Mouse (Mus musculus) mouse trophoblast stem cell (cell line): ENCODE results near the gene Zfp445.
"Not testable (repeated sequence)": the region's sequence is repeated elsewhere in the genome, so short reads cannot be mapped to it uniquely, and the experiment has no call there.

Experiments used
- in situ Hi-C, 2 experiments: fragments of 300-500 bp; cut with MseI, MboI; formaldehyde crosslinking; loops; 2 replicates in 1 of 2; 3 replicates in 1 of 2; pipeline ENCODE4 v1.15.1; 2025

Gene Zfp445

DNA sequence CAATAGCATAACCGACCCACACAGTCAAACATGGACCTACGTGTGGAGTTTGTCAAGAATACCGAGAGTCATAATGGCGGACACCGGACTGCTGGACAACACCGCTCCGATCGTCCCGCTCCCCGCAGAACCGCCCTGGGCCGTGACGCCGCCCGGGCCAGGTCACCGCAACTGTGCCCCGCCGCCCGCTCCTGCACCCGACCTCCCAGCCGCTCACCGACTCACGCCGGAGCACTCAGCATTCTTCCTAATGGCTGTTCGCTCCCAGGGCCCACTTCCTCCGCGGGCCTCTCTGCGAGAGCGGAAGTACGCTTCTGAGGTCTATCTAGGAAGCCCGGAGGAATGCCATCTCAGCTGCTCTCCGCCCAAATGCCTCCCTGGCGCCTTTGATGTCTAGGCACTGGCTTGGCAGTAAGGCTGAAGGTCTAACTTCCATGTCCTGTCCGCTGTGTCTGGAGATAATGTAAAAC, at the start of gene Zfp445:
TSS of gene Zfp445 (minus strand) at position 310 of the 470 bp plus-strand sequence.
- in situ Hi-C loops: no loop called here

DNA sequence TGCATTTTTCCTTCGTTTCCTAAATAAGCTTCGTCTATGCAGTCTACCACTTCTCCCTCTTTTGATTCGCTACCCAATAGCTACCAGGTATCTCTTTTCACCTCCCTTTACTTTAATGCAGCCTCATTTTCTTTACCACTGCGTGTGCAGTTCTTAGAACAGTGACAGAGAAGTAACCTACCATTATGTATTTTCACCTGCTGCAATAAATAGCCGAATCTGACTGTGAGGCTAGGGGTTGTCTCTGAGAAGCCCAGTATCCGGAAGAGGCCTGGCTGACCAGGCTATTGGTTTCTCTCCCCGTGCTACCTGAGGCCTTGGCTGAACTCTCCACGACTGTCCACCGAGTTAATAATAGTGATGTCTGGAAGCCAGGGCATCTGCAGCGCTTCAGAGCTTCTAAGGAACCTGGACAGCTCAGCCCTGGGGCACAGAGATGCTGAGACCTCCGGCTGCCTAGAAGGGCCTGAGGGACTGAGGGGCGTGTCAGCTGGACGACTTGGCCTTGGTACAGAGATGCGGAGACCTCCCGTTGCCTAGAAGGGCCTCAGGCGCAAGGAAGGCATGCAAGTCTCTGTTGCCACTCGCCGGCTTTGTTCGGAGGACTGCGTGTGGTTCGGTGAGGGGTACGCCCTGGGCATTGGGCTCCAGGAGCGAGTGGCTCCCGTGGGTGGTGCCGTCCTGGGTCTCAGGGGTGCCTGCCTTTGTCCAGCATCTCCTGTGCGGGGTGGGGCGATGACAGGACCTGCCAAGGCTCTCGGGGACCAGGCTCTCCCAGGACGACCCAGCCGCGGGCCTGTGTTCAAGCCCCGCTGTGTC, 37.1 kb upstream of the Zfp445 start:
- in situ Hi-C loops: no loop called here

DNA sequence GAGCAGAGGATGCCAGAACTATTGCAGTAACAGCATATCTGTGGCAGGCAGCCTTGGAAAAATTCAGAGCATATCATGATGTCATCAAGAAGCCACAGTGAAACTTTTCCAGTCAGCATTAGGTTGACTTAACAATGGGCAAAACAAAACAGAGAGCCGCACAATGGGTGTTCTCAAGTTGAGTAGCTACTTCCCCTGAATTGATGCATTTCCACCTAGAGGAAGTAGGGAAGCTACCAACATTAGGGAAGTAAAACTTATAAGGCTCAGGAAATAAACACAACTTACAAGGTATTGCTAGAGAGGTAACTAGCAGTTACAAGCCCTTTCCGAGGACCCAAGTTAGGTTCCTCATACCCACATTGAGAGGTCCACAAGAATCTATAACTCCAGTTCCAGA, 35.2 kb upstream of the Zfp445 start:
- in situ Hi-C loops: no loop called here

DNA sequence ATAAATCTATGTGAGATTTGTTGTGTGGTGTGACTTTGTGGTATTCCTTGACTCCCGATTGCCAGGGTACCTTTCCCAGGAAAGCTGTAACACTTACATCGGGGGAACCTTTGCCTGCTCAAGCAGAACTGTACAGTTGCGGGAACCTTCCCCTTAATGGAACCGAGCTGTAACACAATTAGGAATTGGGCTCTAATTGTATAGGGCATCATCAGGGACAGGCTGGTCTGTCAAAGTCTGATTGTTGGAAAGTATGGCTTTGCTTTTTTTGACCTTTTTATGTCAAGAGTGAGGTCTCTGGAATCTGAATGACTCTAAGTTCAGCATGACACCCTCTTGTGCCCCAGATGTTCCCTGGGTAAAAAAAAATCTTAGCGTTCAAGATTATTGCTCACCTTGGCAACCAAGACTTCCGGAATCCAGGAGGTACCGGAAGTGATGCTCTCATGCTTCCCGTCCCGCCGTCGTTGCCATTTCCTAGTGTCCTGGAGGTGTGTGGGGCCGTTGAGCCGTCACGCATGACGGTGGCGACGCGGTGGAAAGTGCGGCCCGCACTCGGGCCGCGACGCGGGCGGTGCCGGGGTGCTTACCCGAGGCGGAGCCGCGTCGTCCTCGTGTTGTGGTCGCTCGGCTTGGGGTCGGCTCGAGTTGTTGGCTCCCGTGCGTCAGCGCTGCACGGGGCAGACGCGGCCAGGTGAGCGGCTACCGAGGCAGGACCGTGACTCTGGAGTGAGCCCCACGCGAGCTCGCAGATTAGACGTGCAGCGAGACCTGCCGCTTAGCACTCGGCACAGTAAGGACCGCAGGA, 20.8 kb upstream of the Zfp445 start:
- in situ Hi-C loops: no loop called here

DNA sequence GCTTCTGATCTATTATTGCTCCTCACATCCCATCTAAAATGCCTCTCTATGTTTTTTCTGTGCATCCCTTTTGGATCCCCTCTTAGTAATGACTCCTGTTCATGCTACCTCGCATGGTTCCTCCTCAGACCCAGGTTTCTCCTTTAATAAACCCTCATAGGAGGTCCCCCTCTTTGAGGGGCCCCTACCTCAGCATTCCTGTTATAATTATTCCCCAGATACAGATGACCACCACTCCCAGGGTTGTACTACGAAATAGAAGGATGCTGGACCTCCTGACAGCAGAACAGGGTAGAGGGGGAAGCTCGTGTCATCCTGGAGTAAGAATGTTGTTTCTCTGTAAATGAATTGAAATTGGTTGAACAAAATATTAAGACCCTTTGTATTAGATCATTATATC, 19.6 kb upstream of the Zfp445 start, which contains the start of gene Zkscan7:
TSS of gene Zkscan7 (plus strand) at position 301 of the 400 bp plus-strand sequence.
- in situ Hi-C loops: no loop called here

DNA sequence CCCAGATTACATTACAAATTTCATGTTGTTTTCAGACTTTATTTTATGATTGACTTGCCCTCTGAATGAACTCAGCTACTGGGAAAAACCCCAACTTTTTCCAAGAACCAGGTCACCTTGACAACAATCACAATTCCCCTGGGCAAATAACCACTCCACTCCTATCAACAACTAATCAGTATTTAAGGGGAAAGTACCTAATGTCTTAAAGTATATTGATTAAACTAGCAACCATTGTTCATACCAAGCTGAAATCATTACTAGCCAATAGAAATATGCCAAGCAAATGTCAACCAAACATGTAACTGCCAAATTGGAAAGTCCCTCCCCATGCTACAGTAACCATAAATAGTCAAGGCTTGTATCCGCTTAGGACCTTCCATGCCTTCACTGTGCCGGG, 9.3 kb upstream of the Zfp445 start:
- in situ Hi-C loops: no loop called here

DNA sequence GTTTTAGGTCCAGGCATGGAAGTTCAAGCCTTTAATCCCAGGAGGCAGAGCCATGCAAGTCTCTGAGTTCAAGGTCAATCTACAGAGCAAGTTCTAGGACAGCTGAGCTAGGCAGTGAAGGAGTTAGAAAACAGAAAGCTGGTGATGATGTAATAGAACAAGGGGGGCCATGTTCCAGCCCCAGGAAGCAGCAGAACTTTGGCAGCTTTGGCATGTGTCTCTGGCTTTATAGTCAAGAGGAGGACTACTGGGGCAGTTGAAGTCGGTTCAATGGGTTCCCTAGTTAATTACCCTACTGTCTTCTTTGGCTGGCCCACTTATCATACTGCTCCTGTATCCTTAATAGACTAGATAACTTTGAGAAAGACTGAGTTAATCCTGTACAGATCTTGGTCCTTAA, 8.8 kb upstream of the Zfp445 start:
- in situ Hi-C loops: no loop called here

DNA sequence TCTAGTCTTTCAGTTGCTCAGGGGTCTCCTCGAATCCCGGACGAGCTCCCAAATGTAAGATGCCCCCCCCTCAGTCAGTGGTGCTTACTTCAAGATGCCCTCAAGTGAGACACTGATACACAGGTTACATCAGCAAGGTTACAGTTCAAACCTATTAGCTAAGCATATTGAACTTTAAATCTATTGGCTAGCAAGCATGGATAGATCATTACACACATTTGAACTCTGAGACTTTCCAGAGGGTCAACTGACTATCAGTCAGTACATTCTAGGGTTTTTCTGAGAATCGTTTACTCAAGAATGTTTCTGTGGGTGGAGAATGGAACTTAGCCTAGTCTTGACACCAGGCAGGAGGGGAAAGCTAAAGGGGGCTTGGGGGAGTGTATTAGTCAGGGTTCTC, 6.8 kb upstream of the Zfp445 start:
- in situ Hi-C loops: no loop called here

DNA sequence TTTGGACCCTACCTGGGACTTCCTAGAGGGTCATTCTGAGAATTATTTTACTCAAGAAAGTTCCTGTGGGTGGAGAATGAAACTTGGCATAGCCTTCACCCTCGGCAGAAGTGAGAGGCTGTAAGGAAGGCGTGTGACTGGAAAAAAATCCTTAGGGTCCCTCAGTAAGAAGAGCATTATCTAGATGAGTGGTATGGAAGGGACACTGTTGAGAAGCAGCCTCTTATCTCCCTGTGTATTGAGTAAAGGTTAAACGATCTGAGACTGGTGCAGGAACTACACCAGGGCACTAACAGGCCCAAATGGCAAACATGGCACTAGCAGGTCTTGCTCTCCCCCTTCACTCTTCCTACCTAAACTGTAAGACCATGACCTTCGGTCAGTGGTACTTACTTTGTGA, 386 bp upstream of the Zfp445 start:
- in situ Hi-C loops: no loop called here

DNA sequence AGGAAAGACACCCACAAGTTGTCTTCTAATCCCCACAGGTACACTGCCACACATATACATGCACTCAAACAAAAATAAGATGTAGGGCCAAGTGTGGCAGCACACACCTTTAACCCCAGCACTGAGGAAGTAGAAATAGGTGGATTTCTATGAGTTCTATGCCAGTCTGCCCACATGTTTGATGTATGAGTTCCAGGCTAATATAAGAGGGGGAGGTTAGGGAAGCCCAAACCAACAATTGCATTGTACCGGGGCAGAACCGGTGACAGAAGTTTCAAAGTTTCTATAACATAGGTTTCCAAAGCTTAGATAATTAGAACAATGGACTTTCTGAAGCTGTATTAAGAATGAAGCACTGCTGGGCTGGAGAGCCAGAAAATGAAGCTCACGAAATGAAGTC, 958 bp downstream of the Zfp445 start:
- in situ Hi-C loops: no loop called here

DNA sequence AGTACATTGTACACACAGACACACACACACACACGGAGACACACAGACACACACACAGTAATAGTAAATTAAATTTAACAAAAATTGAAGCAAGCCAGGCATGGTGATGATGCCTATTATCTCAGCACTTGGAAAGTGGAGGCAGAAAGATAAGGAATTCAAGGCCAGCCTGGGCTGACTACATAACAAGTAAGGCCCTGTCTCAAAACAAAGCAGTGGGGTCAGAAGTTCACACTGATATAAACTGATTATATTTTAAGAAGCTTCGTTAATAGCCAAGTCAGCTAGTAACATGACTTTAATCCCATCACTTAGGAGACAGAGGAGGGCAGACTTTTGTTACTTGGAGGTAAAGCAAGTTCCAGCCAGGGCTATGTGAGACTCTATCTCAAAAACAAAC, 2.1 kb downstream of the Zfp445 start:
- in situ Hi-C loops: no loop called here

DNA sequence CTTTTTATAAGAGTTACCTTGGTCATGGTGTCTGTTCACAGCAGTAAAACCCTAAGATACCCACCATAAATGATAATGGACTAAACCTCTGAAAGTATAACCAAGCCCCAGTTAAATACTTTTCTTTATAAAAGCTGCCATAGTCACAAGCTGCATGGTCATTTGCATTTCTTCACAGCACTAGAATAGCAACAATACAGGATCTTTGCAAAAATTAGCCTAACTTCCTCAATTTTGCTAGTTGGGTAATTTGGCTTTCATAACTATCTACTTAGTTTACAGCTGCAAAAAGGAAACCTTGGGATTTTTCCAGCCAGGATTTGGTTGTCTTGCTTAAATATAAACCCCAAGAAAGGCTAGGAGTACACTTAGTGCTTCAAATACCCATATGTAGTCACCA, 5.1 kb downstream of the Zfp445 start:
- in situ Hi-C loops: no loop called here

DNA sequence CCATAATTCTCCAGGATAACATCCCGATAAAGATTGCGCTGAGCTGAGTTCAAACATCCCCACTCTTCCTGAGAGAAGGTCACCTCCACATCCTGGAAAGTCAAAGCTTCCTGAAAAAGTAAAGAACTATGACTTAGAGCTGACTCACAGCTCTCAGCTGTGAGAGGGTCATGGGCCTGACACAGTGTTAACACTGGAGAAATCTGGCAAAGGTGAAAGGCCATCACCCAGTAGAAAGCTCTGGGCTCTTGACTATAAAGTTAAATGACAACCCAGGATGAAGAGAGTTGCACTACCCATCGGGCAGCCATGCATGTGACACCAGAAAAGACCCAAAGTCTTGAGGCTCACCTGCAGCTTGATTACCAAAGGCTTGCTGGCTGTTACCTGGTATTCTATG, 9.1 kb downstream of the Zfp445 start:
- in situ Hi-C loops: no loop called here

DNA sequence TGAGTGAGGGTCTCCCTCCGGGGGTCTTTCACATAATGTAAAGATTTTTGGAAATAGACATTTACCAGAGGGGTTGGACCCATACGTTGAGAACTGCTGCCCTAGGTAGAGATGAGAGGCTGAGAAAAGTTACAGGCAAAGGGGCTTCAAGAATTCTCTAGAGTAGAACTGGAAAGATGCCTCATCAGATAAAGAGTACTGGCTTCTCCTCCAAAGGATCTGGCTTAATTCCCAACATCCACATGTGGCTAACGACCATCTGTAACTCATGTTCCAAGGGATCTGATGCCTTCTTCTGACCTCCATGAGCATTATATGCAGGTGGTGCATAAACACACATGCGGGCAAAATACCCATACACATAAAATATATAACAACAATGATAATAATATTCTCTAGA, 10.2 kb downstream of the Zfp445 start:
- in situ Hi-C loops: no loop called here

DNA sequence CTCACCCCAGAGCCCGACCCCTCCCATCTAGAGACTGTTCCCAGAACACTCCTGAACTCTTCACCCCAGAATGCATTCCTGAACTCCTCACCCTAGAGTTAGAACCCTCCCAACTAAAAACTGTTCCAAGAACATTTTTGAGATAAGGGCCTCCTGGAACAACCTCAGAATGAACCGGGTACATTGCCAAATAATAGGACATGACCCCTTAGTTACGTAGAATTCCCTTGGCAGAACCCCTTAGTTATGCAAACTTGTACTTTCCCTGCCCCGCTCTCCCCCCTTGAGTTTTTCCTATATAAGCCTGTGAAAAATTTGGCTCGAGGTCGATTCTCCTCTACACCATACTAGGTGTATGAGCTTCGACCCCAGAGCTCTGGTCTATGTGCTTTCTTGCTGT, 10.7 kb downstream of the Zfp445 start:
- in situ Hi-C loops: not testable (repeated sequence)

DNA sequence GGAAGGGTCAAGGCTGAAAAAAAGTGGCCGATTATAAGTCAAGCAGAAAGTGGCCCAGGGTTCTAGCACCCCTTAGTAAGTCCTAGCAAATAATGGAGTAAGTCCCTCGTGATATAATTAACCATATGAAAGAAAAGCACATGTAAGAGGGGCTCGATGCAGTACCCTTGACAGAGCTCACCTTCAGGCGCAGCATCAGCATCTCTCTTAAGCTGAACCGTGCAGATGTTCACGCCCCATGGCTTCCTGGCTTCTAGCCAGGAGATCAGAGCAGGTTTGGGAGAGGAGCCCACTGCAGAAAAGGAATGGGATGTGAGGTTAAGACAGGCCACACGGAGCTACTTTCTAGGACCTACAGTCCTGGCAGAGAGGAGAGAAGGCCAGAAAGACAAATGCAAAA, 11.3 kb downstream of the Zfp445 start:
- in situ Hi-C loops: no loop called here

DNA sequence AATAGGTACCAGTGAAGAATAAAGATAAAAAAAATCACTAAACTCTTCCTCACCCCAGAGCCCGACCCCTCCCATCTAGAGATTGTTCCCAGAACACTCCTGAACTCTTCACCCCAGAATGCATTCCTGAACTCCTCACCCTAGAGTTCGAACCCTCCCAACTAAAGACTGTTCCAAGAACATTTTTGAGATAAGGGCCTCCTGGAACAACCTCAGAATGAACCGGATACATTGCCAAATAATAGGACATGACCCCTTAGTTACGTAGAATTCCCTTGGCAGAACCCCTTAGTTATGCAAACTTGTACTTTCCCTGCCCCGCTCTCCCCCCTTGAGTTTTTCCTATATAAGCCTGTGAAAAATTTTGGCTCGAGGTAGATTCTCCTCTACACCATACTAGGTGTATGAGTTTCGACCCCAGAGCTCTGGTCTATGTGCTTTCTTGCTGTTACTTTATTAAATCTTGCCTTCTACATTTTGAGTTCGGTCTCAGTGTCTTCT, 17.9 kb downstream of the Zfp445 start:
- in situ Hi-C loops: not testable (repeated sequence)

DNA sequence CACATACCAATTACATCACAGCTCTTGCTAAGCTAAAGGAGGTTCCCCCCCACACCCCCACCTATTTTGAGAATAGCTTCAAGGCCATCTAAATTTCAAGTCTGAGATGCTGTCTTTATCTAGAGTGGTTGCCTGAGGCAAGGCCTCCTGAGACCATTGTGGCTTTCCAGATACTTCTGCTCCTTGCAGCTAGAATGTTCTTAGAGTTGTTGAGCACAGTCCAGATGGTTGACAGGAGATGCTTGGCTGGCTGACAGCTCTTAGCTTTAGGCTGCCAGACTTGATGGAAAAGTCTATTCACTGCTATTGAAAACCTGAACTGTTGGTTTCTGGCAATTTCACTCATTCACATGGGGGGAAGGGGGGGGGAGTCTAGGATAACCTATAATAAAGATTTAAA, 19.6 kb downstream of the Zfp445 start:
- in situ Hi-C loops: no loop called here

DNA sequence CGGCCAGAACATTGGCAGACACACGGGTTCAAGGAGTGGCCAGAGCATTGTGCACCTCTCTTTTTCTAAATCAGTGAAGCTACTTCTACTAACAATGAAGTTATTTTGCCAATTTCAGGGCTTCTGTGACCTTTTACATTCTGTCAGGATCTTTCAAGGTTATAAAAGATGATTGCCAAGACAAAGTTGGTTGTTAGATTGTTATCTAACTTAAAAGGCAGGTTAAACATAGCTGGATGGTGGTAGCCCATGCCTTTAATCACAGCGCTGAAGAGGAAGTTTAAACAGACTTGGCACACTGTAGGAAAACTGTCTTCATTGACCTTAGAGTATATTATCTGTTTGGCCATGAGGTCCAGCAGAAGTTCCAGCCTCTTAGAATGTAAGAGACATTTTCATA, 20.2 kb downstream of the Zfp445 start:
- in situ Hi-C loops: no loop called here

DNA sequence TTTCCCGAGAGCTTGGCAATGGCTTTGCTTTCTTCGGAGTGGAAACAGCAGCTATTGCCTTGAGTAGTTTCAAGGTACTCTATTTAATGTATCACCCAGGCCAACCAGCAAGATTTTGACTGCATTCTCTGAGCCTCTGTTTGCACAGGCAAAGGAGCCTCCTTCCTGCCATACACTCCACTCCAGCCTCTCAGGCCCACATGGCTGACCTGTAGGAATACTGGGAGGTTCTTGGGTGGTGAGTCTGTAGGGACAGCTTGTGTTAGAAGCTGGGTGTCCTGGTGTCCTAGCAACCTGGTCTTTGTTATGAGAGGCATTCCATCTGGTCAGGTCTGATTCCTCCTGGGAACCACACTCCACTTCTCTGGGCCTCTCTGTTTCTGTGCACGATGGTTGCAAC, 22.0 kb downstream of the Zfp445 start, which contains the start of gene Gm35549:
TSS of gene Gm35549 (minus strand) at position 276 of the 400 bp plus-strand sequence.
- in situ Hi-C loops: no loop called here

DNA sequence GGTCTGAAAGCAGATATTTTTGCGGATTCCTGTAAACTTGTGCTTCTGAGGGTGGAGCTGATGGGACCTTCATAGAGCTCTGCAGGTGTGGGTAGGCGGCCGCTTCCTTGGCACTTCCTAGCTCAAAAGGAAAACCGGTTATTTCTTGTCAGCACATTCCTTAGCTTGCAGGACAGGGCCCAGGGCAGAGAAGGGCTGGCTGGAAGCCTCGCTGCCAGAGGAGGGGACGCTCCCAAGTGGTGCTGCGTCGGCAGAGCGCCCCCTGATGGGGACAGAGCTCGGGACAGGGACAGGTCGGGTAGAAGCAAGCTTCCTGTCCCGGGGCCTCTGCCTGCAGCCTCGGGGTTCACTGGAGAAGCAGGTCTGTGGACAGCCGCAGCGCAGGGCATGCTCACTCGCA, 28.1 kb downstream of the Zfp445 start:
- in situ Hi-C loops: no loop called here

DNA sequence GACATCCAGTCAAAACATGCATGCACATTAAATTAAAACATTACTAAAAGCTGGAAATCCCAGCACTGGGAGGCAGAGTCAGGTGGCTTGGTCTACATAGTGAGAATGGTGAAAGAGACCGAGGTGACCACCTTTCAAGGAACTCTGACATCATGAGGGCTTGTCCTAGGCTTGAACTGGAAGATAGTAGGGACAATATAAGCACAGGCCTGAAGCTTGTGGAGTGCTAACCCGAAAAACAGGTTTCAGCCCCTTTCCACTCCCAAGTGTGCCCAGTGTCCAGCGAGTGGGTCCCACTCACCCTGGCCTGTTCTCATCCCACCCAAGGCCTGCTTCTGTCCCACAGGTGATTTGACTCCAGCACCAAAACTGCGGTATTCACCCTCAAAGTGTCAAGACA, 28.6 kb downstream of the Zfp445 start:
- in situ Hi-C loops: no loop called here

DNA sequence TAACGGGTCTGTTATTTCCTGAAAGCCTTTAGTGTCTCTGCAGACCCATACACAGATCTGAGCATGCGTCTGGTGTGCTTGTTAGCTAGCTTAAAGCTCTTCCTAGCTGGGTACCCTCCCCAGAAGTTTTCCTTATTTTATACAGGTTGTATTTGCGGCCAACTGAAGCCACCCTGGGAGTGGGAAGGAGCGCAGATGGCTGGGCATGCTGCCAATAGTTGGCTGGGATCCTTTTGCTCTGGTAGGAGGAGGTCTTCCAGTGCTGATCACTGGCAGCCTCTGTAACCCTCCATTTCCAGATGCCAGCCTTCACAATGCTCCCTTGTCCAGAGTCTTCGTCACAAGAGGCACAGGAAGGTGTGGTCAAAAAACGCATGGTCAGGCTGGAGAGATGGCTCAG, 29.0 kb downstream of the Zfp445 start:
- in situ Hi-C loops: no loop called here
